Mouse (Mus musculus) limb, embryonic 11.5 days (tissue): Measurements from ENCODE around the gene Foxk1. TPM values are rescaled to one million over a fixed set of nuclear protein-coding genes. Genes with fewer than 3 reads are reported as not detected.

ENCODE experiments used
- ATAC-seq: fragments of 200-750 bp; cut with Nextera tagmentation; 2 replicates; pipeline ENCODE4 v1.8.0; 2017; ENCODE audit warnings: low read depth; ENCODE audit not compliant: insufficient number of reproducible peaks, low FRiP score, low TSS enrichment
- DNase-seq: peaks from one replicate; pipeline ENCODE4 v3.0.0-alpha.2; 2015; ENCODE audit warnings: low spot score
- H3K27ac ChIP-seq: fragments of 300-500 bp; sonication (generic); replicated peaks from 2 replicates; pipeline ENCODE4 v1.5.1; 2014; ENCODE audit warnings: low read depth, mild to moderate bottlenecking, low read length
- H3K27me3 ChIP-seq: fragments of 300-500 bp; sonication (generic); 2 replicates; pipeline ENCODE4 v1.6.1; 2014; ENCODE audit warnings: mild to moderate bottlenecking, low read length, mixed read lengths; ENCODE audit not compliant: control insufficient read depth, insufficient read depth
- H3K36me3 ChIP-seq: fragments of 300-500 bp; sonication (generic); 2 replicates; pipeline ENCODE4 v1.6.1; 2014; ENCODE audit warnings: mild to moderate bottlenecking, low read length, moderate library complexity, mixed read lengths; ENCODE audit not compliant: control insufficient read depth, insufficient read depth
- H3K4me1 ChIP-seq: fragments of 300-500 bp; sonication (generic); 2 replicates; pipeline ENCODE4 v1.6.1; 2014; ENCODE audit warnings: low read length, mixed read lengths; ENCODE audit not compliant: control insufficient read depth, insufficient read depth
- H3K4me2 ChIP-seq: fragments of 300-500 bp; sonication (generic); 2 replicates; pipeline ENCODE4 v1.6.1; 2014; ENCODE audit warnings: low read depth, mild to moderate bottlenecking, moderate library complexity; ENCODE audit not compliant: severe bottlenecking
- H3K4me3 ChIP-seq: fragments of 300-500 bp; sonication (generic); 2 replicates; pipeline ENCODE4 v1.5.1; 2014; ENCODE audit warnings: low read depth, low read length
- H3K9ac ChIP-seq: fragments of 300-500 bp; sonication (generic); 2 replicates; pipeline ENCODE4 v1.6.1; 2014; ENCODE audit warnings: mild to moderate bottlenecking, low read length
- H3K9me3 ChIP-seq: fragments of 300-500 bp; sonication (generic); 2 replicates; pipeline ENCODE4 v1.6.1; 2016; ENCODE audit warnings: low read length; ENCODE audit not compliant: control insufficient read depth
- WGBS: fragments of 180-500 bp; shearing (Covaris S2); extraction: QIAGEN DNeasy Blood & Tissue Kit; methylation state at CpG from one replicate; pipeline ENCODE4 v1.1.7; 2014; 5-methylcytosine and 5-hydroxymethylcytosine counted together
- polyA plus RNA-seq: library from polyadenylated mRNA; unstranded; fragments of >200 nt; fragmentation: Nextera tagmentation; extraction: Ambion mirVana; gene quantifications from 2 replicates; pipeline ENCODE4 v1.2.1, GENCODE M21; 2014

The Foxk1 gene
- polyA plus RNA-seq, 1 experiment from 2014 or later = 3.3 TPM

- H3K36me3 ChIP-seq = peaks cover 6% of the 10 kb centered on the region
- peak overlapping the region; percentile 63 for H3K27ac ChIP-seq
- peaks cover 20% of the 10 kb centered on the region for H3K4me1 ChIP-seq
- peak overlapping the region; percentile 57 for H3K4me2 ChIP-seq
- H3K27me3 ChIP-seq = no peaks in the 10 kb centered on the region
- H3K4me3 ChIP-seq = peak overlapping the region; percentile 25
- ATAC-seq = peak; percentile 50; the same call in 1 of the 2 replicates
- no peaks in the 10 kb centered on the region for H3K9me3 ChIP-seq
- peak overlapping the region; percentile 47 for H3K9ac ChIP-seq
- 2% methylated on average over 12 of the region's 12 CpGs for WGBS
- peak; percentile 47 for DNase-seq
Observed at GRCm38 (mm10) chr5:142439911-142440432, 38.7 kb downstream of the Foxk1 start.

- Histone ChIP-seq H3K9ac (peak overlapping the region; percentile 8; the same call in 1 of the 2 replicates), H3K9me3 (no peaks in the 10 kb centered on the region), H3K4me2 (peak overlapping the region; percentile 57), H3K27ac (peak overlapping the region; percentile 63), H3K4me3 (peak overlapping the region; percentile 25), H3K4me1 (peaks cover 25% of the 10 kb centered on the region), H3K27me3 (no peaks in the 10 kb centered on the region), H3K36me3 (peaks cover 6% of the 10 kb centered on the region)
- under 1% methylated on average over 19 of the region's 19 CpGs for WGBS
- peak; percentile 89 for DNase-seq
- ATAC-seq = peak; percentile 94
Observed at GRCm38 (mm10) chr5:142440451-142441147, 39.3 kb downstream of the Foxk1 start.

GRCm38 (mm10) chr5:142441332-142442044 is 40.2 kb downstream of the Foxk1 start:
- no peak for DNase-seq
- 72% methylated on average over 22 of the region's 22 CpGs for WGBS
- H3K9ac ChIP-seq = no peak overlapping the region
- no peak for ATAC-seq
- H3K36me3 ChIP-seq = peaks cover 2% of the 10 kb centered on the region; the same call in 1 of the 2 replicates
- peaks cover 28% of the 10 kb centered on the region for H3K4me1 ChIP-seq
- H3K27ac ChIP-seq = peak overlapping the region; percentile 63
- H3K4me2 ChIP-seq = peak overlapping the region; percentile 57
- no peaks in the 10 kb centered on the region for H3K27me3 ChIP-seq
- H3K4me3 ChIP-seq = no peak overlapping the region
- no peaks in the 10 kb centered on the region for H3K9me3 ChIP-seq

- Histone ChIP-seq H3K4me1 (peaks cover 28% of the 10 kb centered on the region), H3K4me2 (no peak overlapping the region), H3K36me3 (no peaks in the 10 kb centered on the region), H3K9me3 (no peaks in the 10 kb centered on the region), H3K27ac (no peak overlapping the region; the same call in 1 of the 2 replicates), H3K9ac (no peak overlapping the region), H3K27me3 (no peaks in the 10 kb centered on the region), H3K4me3 (no peak overlapping the region)
- WGBS = 86% methylated on average over 7 of the region's 7 CpGs
- no peak for DNase-seq
- no peak for ATAC-seq
Observed at GRCm38 (mm10) chr5:142442045-142442440, 40.7 kb downstream of the Foxk1 start.

- H3K4me1 ChIP-seq = peaks cover 32% of the 10 kb centered on the region
- no peaks in the 10 kb centered on the region for H3K9me3 ChIP-seq
- ATAC-seq (no peak), DNase-seq (no peak)
- no peak overlapping the region for H3K27ac ChIP-seq
- no peak overlapping the region for H3K4me3 ChIP-seq
- no peak overlapping the region for H3K4me2 ChIP-seq
- no peak overlapping the region for H3K9ac ChIP-seq
- H3K27me3 ChIP-seq = no peaks in the 10 kb centered on the region
- 78% methylated on average over 15 of the region's 15 CpGs for WGBS
- H3K36me3 ChIP-seq = no peaks in the 10 kb centered on the region
Observed at GRCm38 (mm10) chr5:142443514-142443913, 42.2 kb downstream of the Foxk1 start.

- Histone ChIP-seq H3K4me2 (no peak overlapping the region), H3K4me3 (no peak overlapping the region), H3K27ac (no peak overlapping the region), H3K27me3 (no peaks in the 10 kb centered on the region), H3K9me3 (no peaks in the 10 kb centered on the region), H3K36me3 (no peaks in the 10 kb centered on the region), H3K9ac (no peak overlapping the region), H3K4me1 (peaks cover 32% of the 10 kb centered on the region)
- WGBS = 77% methylated on average over 14 of the region's 14 CpGs
- ATAC-seq (no peak), DNase-seq (no peak)
Observed at GRCm38 (mm10) chr5:142443994-142444393, 42.7 kb downstream of the Foxk1 start.

- H3K4me3 ChIP-seq = no peak overlapping the region
- H3K9ac ChIP-seq = no peak overlapping the region
- 72% methylated on average over 10 of the region's 11 CpGs for WGBS
- no peak overlapping the region for H3K27ac ChIP-seq
- DNase-seq (no peak), ATAC-seq (no peak)
- no peaks in the 10 kb centered on the region for H3K9me3 ChIP-seq
- no peaks in the 10 kb centered on the region; the same call in 1 of the 2 replicates for H3K36me3 ChIP-seq
- peaks cover 29% of the 10 kb centered on the region for H3K4me1 ChIP-seq
- no peak overlapping the region for H3K4me2 ChIP-seq
- H3K27me3 ChIP-seq = no peaks in the 10 kb centered on the region
Observed at GRCm38 (mm10) chr5:142444791-142445531, 43.7 kb downstream of the Foxk1 start.

GRCm38 (mm10) chr5:142445709-142446108 is 44.4 kb downstream of the Foxk1 start:
- Histone ChIP-seq H3K4me3 (no peak overlapping the region), H3K27me3 (no peaks in the 10 kb centered on the region), H3K9ac (peak overlapping the region; percentile 27; the same call in 1 of the 2 replicates), H3K27ac (no peak overlapping the region), H3K36me3 (peaks cover 5% of the 10 kb centered on the region; the same call in 1 of the 2 replicates), H3K4me2 (no peak overlapping the region), H3K4me1 (peaks cover 24% of the 10 kb centered on the region), H3K9me3 (no peaks in the 10 kb centered on the region)
- no peak for DNase-seq
- ATAC-seq = no peak
- 49% methylated on average over 8 of the region's 8 CpGs for WGBS
